Mouse (Mus musculus) olfactory bulb, adult 2 months (tissue): ENCODE results near the gene Edem2.

ENCODE experiments used
- CTCF ChIP-seq: fragments of 200-500 bp; IDR thresholded peaks from 2 replicates; pipeline ENCODE4 v1.5.1; 2012; ENCODE audit warnings: low read depth, mild to moderate bottlenecking, low read length, moderate library complexity; ENCODE audit not compliant: insufficient read depth
- POLR2A ChIP-seq: fragments of 200-500 bp; IDR thresholded peaks from 2 replicates; pipeline ENCODE4 v1.6.1; 2012; ENCODE audit warnings: mild to moderate bottlenecking, low read depth, low read length, moderate library complexity; ENCODE audit not compliant: insufficient read depth

GRCm38 (mm10) chr2:155686572-155686971 lies 42.7 kb downstream of the Edem2 start:
- no peak for TF ChIP-seq POLR2A
- no peak for TF ChIP-seq CTCF
